Mouse (Mus musculus) bone marrow, adult 2 months (tissue): ENCODE results near the gene Rbl1. TPM values are rescaled to one million over a fixed set of nuclear protein-coding genes. Genes with fewer than 3 reads are reported as not detected.
A peak's percentile ranks its signal among the peaks of the same experiment; 100 is the strongest.

Source experiments
- H3K27ac ChIP-seq: fragments of 200-500 bp; 2 replicates; pipeline ENCODE4 v1.5.1; 2012; ENCODE audit warnings: low read depth, mild to moderate bottlenecking, control low read depth, inconsistent platforms, low read length; ENCODE audit not compliant: control insufficient read depth, poor library complexity, insufficient read depth
- H3K4me1 ChIP-seq: fragments of 200-500 bp; 2 replicates; pipeline ENCODE4 v1.6.1; 2011; ENCODE audit warnings: low read length; ENCODE audit not compliant: control insufficient read depth, insufficient read depth
- H3K4me3 ChIP-seq: fragments of 200-500 bp; replicated peaks from 2 replicates; pipeline ENCODE3; 2011; ENCODE audit warnings: mild to moderate bottlenecking, low read depth, low read length, control low read depth; ENCODE audit not compliant: control insufficient read depth
- CTCF ChIP-seq: fragments of 200-500 bp; IDR thresholded peaks from 2 replicates; pipeline ENCODE4 v1.5.1; 2011; ENCODE audit warnings: low read length, control low read depth; ENCODE audit not compliant: control insufficient read depth, insufficient read depth
- POLR2A ChIP-seq: fragments of 200-500 bp; IDR thresholded peaks from 2 replicates; pipeline ENCODE4 v1.6.1; 2011; ENCODE audit warnings: low read depth, mild to moderate bottlenecking, control low read depth, low read length, borderline replicate concordance; ENCODE audit not compliant: control insufficient read depth
- WGBS: fragments of 180-500 bp; shearing (Covaris S2); methylation state at CpG from one replicate; pipeline ENCODE4 v1.1.7; 2018; 5-methylcytosine and 5-hydroxymethylcytosine counted together
- polyA plus RNA-seq: library from polyadenylated mRNA; stranded (reverse); fragments of >200 nt; gene quantifications from 2 replicates; pipeline ENCODE4 v1.2.4, GENCODE M21; 2011; ENCODE audit warnings: low replicate concordance; ENCODE audit not compliant: missing spikeins, insufficient read depth, insufficient read length

Gene Rbl1
- polyA plus RNA-seq, 1 experiment: 17.1 TPM

GRCm38 (mm10) chr2:157139251-157139802 is 65.0 kb downstream of the Rbl1 start:
- Histone ChIP-seq H3K4me1 (peaks cover 9% of the 10 kb centered on the region; the same call in 1 of the 2 replicates), H3K4me3 (no peak overlapping the region), H3K27ac (peak overlapping the region; percentile 64)
- WGBS: 54% methylated on average over 5 of the region's 5 CpGs
- TF ChIP-seq CTCF (no peak), POLR2A (no peak)

- TF ChIP-seq CTCF (no peak), POLR2A (no peak)
- Histone ChIP-seq H3K27ac (peak overlapping the region; percentile 52), H3K4me1 (peaks cover 9% of the 10 kb centered on the region; the same call in 1 of the 2 replicates), H3K4me3 (no peak overlapping the region)
- WGBS: 29% methylated on average over 5 of the region's 5 CpGs
Observed at GRCm38 (mm10) chr2:157138808-157139207, 65.5 kb downstream of the Rbl1 start.

GRCm38 (mm10) chr2:157137959-157138731 is 66.2 kb downstream of the Rbl1 start:
- Histone ChIP-seq H3K4me3 (no peak overlapping the region), H3K27ac (peak overlapping the region; percentile 52)
- WGBS: 24% methylated on average over 9 of the region's 9 CpGs

GRCm38 (mm10) chr2:157136646-157137045 is 67.7 kb downstream of the Rbl1 start:
- Histone ChIP-seq H3K4me3 (no peak overlapping the region), H3K27ac (no peak overlapping the region), H3K4me1 (peaks cover 9% of the 10 kb centered on the region)
- 59% methylated on average over 2 of the region's 2 CpGs for WGBS
- TF ChIP-seq CTCF: no peak
- no peak for TF ChIP-seq POLR2A

More at GRCm38 (mm10) chr2:157137959-157138731, 66.2 kb downstream of the Rbl1 start:
- TF ChIP-seq POLR2A: no peak
- TF ChIP-seq CTCF: no peak
- peaks cover 9% of the 10 kb centered on the region for H3K4me1 ChIP-seq

- 91% methylated on average over 4 of the region's 4 CpGs for WGBS
- Histone ChIP-seq H3K4me1 (peaks cover 9% of the 10 kb centered on the region), H3K4me3 (no peak overlapping the region), H3K27ac (no peak overlapping the region)
- TF ChIP-seq POLR2A: no peak
- no peak for TF ChIP-seq CTCF
Observed at GRCm38 (mm10) chr2:157136176-157136575, 68.2 kb downstream of the Rbl1 start.

GRCm38 (mm10) chr2:157135529-157136120 is 68.7 kb downstream of the Rbl1 start:
- peaks cover 9% of the 10 kb centered on the region for H3K4me1 ChIP-seq
- no peak overlapping the region for H3K4me3 ChIP-seq
- peak overlapping the region; percentile 92; the same call in 1 of the 2 replicates for H3K27ac ChIP-seq
- TF ChIP-seq POLR2A: no peak
- 65% methylated on average over 10 of the region's 10 CpGs for WGBS

GRCm38 (mm10) chr2:157135014-157135413 is 69.3 kb downstream of the Rbl1 start, which contains the start of gene Samhd1:
Gene Samhd1, minus strand, starts transcription at chr2:157135265.
- 1% methylated on average over 32 of the region's 32 CpGs for WGBS
- TF ChIP-seq CTCF (no peak), POLR2A (peak; percentile 99)
- Histone ChIP-seq H3K4me1 (peaks cover 11% of the 10 kb centered on the region), H3K27ac (peak within 1 kb of the TSS; percentile 92), H3K4me3 (peak within 1 kb of the TSS; percentile 94)

GRCm38 (mm10) chr2:157134479-157134931 is 69.8 kb downstream of the Rbl1 start:
- TF ChIP-seq POLR2A (no peak), CTCF (no peak)
- WGBS: under 1% methylated on average over 25 of the region's 25 CpGs
- Histone ChIP-seq H3K4me3 (peak overlapping the region; percentile 94), H3K27ac (peak overlapping the region; percentile 92), H3K4me1 (peaks cover 10% of the 10 kb centered on the region)
